Mouse (Mus musculus): ENCODE results near the gene 2410004P03Rik.

DNA sequence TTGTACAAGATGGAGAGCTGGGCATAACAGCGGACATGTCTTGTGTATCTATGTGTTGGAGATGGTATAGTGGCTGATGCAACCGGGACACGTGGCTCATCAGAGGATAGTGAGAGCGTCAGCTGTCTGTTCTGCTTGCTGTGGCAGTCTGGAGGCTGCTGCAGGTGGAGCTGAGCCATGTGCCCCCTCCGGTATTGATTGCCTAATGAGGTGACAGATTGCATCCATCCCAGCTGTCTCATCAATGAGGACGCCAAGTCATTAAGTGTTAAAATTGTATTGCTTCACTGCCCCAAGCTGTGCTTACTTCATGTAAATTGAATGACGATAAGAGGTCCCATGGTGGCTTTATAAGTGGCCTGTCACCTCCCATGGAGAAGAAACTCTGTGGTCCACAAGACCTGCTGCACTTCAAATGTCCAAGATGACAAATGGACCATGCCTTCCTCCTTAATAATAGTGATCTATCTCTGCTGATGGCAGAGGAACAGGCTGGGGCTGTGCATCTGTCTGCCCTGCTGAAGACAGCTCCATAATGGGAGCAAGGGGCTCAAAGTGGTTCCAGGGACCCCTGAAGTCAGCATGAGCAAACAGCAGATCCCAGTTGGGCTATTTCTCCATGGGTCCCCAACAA, 37.6 kb upstream of the 2410004P03Rik start:
- no peak for TF ChIP-seq CTCF (IDR thresholded peaks at IDR 0.05)
- TF ChIP-seq EP300 (IDR thresholded peaks at IDR 0.05; ENCODE audit: insufficient read depth, low read depth, low read length), result no peak

Data from heart, adult 2 months (tissue).